Mouse (Mus musculus): Measurements from ENCODE around the gene Gm10220. TPM values are rescaled to one million over a fixed set of nuclear protein-coding genes. Genes with fewer than 3 reads are reported as not detected.
"Not testable (repeated sequence)": the region's sequence is repeated elsewhere in the genome, so short reads cannot be mapped to it uniquely, and the experiment has no call there.

Gm10220 gene
- polyA plus RNA-seq (2015; fragmentation: Nextera tagmentation; extraction: Ambion mirVana), result 0.09 TPM in 1 of 2 replicates, not detected in the other

DNA sequence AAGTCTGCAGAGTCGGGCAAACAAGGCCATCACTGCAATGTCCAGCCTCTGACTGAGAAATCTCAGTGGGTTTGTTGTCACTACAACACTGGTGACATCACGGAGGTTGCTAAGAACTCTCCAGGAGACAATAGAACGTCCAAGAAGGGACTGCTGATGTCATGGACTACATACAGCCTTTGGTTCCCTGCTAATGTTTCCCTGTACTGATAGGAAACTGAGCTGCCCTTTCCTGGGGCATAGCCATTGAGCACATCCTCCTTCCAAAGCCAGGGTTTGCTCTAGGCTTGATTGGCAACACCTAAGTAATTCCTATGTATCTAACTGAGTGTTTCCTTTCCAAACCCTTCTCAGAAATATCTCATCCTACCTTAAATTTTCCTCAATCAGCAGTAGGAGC, at the start of gene Gm10220:
TSS of gene Gm10220 (minus strand) at position 101 of the 400 bp plus-strand sequence.
- not testable (repeated sequence) for H3K4me3 ChIP-seq; ATAC-seq (ENCODE audit: low FRiP score); H3K9ac ChIP-seq; H3K27me3 ChIP-seq; H3K4me2 ChIP-seq; H3K27ac ChIP-seq; H3K9me3 ChIP-seq; H3K36me3 ChIP-seq; H3K4me1 ChIP-seq (replicated peaks)
- WGBS, result no CpG with 5 or more reads among the region's 3 CpGs

- no peaks in the 10 kb centered on the region for H3K36me3 ChIP-seq
- WGBS, result 84% methylated on average over 1 of the region's 1 CpGs
- peaks cover 16% of the 10 kb centered on the region for H3K4me1 ChIP-seq (replicated peaks)
- no peak for ATAC-seq (ENCODE audit: low FRiP score)
- no peaks in the 10 kb centered on the region for H3K27me3 ChIP-seq
- H3K9me3 ChIP-seq, result no peaks in the 10 kb centered on the region
- H3K4me2 ChIP-seq, result no peak overlapping the region
- no peak overlapping the region for H3K27ac ChIP-seq
- H3K4me3 ChIP-seq, result no peak overlapping the region
- no peak overlapping the region for H3K9ac ChIP-seq
Observed at GRCm38 (mm10) chr5:26169855-26170254, 48.6 kb upstream of the Gm10220 start.

DNA sequence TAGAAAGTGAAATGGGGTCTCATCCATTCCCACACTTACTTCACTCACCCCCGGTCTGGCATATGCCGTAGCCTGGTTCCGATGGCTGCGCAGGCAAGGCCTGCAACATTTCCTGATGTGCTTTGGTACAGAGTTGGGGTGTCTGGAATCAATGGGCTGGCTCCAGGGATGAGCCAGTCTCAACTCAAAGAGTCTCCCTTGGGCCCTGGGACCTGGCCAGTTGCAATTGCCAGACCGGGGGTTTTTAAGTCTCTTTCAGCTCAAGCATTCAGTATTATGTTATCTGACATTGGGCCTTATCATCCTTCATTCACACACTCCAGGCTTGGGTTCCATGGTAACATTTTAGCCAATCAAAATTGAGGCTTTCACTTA, 44.6 kb upstream of the Gm10220 start:
- H3K4me2 ChIP-seq, result no peak overlapping the region
- H3K27me3 ChIP-seq, result no peaks in the 10 kb centered on the region
- 0 out of 2 replicates have a peak, but pooled peaks cover 3% of the 10 kb centered on the region for H3K9me3 ChIP-seq
- H3K9ac ChIP-seq, result no peak overlapping the region
- H3K4me1 ChIP-seq (replicated peaks), result peaks cover 5% of the 10 kb centered on the region
- no peak overlapping the region for H3K4me3 ChIP-seq
- ATAC-seq (ENCODE audit: low FRiP score), result no peak
- H3K27ac ChIP-seq, result no peak overlapping the region
- WGBS, result 93% methylated on average over 5 of the region's 5 CpGs
- no peaks in the 10 kb centered on the region for H3K36me3 ChIP-seq

GRCm38 (mm10) chr5:26165036-26165790, 44.0 kb upstream of the Gm10220 start:
- Histone ChIP-seq H3K36me3 (no peaks in the 10 kb centered on the region), H3K4me1 (replicated peaks) (no peaks in the 10 kb centered on the region), H3K9me3 (0 out of 2 replicates have a peak, but pooled peaks cover 3% of the 10 kb centered on the region), H3K9ac (no peak overlapping the region), H3K27ac (no peak overlapping the region), H3K4me3 (no peak overlapping the region), H3K27me3 (no peaks in the 10 kb centered on the region), H3K4me2 (no peak overlapping the region)
- no peak for ATAC-seq (ENCODE audit: low FRiP score)
- 76% methylated on average over 8 of the region's 8 CpGs for WGBS

DNA sequence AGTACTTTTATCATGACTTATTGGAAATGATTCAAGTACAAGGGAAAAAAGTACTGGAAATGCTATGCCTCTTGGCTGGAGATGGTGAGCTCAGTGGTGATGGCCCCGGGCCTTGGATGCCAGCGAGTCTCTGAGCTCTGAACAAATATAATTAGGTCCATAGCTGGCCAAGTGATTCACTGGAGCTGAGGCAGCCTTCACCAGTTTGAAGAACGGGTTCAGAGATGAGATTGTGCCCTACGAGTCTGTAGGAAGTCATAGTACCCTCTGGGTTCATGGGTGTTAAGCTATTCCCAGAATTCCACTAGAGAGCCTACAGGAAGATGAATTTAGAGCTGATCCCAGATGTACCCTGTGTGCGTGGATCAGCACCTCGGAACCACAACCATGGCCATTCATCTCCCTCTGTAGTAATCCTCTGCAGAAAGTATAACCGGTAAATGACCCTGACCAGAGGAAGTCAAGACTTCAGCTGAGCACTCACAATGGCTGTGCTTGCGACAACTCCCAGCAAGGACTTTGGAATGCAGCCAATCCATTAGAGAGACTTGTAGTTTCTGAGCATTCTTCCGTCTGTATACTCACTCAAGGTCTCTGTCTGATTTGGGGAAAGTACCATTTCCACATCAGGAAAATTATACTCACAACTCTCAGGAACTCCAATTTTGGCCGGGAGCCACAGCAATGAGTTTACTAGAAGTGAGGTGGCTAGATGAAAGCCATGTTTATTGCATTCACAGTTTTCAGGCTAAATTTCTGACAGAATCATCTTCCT, 36.4 kb upstream of the Gm10220 start:
- H3K4me3 ChIP-seq, result no peak overlapping the region
- H3K27ac ChIP-seq, result no peak overlapping the region
- WGBS, result 86% methylated on average over 10 of the region's 10 CpGs
- H3K9ac ChIP-seq, result no peak overlapping the region
- H3K27me3 ChIP-seq, result no peaks in the 10 kb centered on the region
- no peaks in the 10 kb centered on the region for H3K36me3 ChIP-seq
- no peaks in the 10 kb centered on the region for H3K4me1 ChIP-seq (replicated peaks)
- H3K9me3 ChIP-seq, result no peaks in the 10 kb centered on the region
- no peak overlapping the region for H3K4me2 ChIP-seq
- ATAC-seq (ENCODE audit: low FRiP score), result no peak

- 0 out of 2 replicates have a peak, but pooled peaks have one; percentile 28 for ATAC-seq (ENCODE audit: low FRiP score)
- Histone ChIP-seq H3K4me1 (replicated peaks) (peaks cover 8% of the 10 kb centered on the region; the same call in 1 of the 2 replicates), H3K9ac (no peak overlapping the region), H3K4me2 (no peak overlapping the region), H3K9me3 (no peaks in the 10 kb centered on the region), H3K27me3 (no peaks in the 10 kb centered on the region), H3K27ac (peak overlapping the region; percentile 58), H3K36me3 (no peaks in the 10 kb centered on the region), H3K4me3 (no peak overlapping the region)
- 67% methylated on average over 6 of the region's 6 CpGs for WGBS
Observed at GRCm38 (mm10) chr5:26142891-26143290, 21.7 kb upstream of the Gm10220 start.

DNA sequence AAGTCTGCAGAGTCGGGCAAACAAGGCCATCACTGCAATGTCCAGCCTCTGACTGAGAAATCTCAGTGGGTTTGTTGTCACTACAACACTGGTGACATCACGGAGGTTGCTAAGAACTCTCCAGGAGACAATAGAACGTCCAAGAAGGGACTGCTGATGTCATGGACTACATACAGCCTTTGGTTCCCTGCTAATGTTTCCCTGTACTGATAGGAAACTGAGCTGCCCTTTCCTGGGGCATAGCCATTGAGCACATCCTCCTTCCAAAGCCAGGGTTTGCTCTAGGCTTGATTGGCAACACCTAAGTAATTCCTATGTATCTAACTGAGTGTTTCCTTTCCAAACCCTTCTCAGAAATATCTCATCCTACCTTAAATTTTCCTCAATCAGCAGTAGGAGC, 16.0 kb downstream of the Gm10220 start, which contains the start of gene 5031410I06Rik:
TSS of gene 5031410I06Rik (minus strand) at position 101 of the 400 bp plus-strand sequence.
- H3K36me3 ChIP-seq; H3K9me3 ChIP-seq; H3K9ac ChIP-seq; H3K27me3 ChIP-seq; ATAC-seq (ENCODE audit: low FRiP score); H3K4me3 ChIP-seq; H3K4me2 ChIP-seq; H3K27ac ChIP-seq; H3K4me1 ChIP-seq (replicated peaks): not testable (repeated sequence)
- no CpG with 5 or more reads among the region's 3 CpGs for WGBS

DNA sequence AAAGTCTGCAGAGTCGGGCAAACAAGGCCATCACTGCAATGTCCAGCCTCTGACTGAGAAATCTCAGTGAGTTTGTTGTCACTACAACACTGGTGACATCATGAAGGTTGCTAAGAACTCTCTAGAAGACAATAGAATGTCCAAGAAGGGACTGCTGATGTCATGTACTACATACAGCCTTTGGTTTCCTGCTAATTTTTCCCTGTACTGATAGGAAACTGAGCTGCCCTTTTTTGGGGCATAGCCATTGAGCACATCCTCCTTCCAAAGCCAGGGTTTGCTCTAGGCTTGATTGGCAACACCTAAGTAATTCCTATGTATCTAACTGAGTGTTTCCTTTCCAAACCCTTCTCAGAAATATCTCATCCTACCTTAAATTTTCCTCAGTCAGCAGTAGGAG, 32.0 kb downstream of the Gm10220 start, which contains the start of gene Gm10471:
TSS of gene Gm10471 (minus strand) at position 101 of the 400 bp plus-strand sequence.
- not testable (repeated sequence) for H3K4me1 ChIP-seq (replicated peaks); H3K9me3 ChIP-seq; H3K4me3 ChIP-seq; H3K36me3 ChIP-seq; H3K27me3 ChIP-seq; H3K4me2 ChIP-seq; ATAC-seq (ENCODE audit: low FRiP score); H3K9ac ChIP-seq; H3K27ac ChIP-seq
- 82% methylated on average over 1 of the region's 1 CpGs for WGBS

DNA sequence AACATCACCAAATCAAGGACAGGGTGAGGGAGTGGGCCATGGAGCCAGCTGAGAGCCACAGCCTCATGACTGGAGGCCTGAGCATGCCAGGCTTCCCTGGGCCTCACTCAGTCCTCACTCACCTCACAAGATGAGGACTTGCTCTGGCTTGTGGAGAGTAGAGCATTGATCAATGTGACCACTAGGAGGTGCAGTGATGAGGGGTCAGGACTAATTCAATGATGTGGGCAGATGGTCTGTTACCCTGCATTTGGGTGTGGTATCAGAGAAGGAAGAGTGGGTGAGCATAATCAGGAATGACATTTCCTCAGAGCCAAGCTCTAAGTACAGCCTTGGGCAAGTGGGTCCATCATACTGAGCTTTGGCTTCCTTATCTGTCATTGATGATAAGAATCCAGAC, 42.2 kb downstream of the Gm10220 start:
- not testable (repeated sequence) for H3K4me3 ChIP-seq; ATAC-seq (ENCODE audit: low FRiP score); H3K4me2 ChIP-seq; H3K9me3 ChIP-seq; H3K36me3 ChIP-seq; H3K4me1 ChIP-seq (replicated peaks); H3K27me3 ChIP-seq; H3K9ac ChIP-seq; H3K27ac ChIP-seq

DNA sequence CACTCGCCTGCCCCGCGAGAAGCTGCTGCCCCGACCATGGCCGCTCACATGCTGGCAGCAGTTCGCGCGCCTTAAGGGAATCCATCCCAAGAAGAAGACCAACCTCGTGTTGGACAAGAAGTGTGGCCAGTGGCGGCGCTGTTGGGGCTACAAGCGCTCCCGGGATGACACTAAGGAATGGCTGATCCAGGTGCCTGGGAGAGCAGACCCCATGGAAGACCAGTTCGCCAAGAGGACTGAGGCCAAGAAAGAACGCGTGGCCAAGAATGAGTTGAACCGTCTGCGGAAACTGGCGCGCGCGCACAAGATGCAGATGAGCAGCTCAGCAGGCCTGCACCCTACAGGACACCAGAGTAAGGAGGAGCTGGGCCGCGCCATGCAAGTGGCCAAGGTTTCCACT, 50.5 kb downstream of the Gm10220 start:
- Histone ChIP-seq H3K4me1 (replicated peaks) (no peaks in the 10 kb centered on the region), H3K4me3 (no peak overlapping the region), H3K27me3 (no peaks in the 10 kb centered on the region), H3K9me3 (no peaks in the 10 kb centered on the region; the same call in 1 of the 2 replicates), H3K4me2 (no peak overlapping the region), H3K9ac (no peak overlapping the region), H3K27ac (no peak overlapping the region), H3K36me3 (no peaks in the 10 kb centered on the region)
- WGBS, result 89% methylated on average over 24 of the region's 24 CpGs
- no peak for ATAC-seq (ENCODE audit: low FRiP score)
